Mouse (Mus musculus): Measurements from ENCODE around the gene Ube4b.

DNA sequence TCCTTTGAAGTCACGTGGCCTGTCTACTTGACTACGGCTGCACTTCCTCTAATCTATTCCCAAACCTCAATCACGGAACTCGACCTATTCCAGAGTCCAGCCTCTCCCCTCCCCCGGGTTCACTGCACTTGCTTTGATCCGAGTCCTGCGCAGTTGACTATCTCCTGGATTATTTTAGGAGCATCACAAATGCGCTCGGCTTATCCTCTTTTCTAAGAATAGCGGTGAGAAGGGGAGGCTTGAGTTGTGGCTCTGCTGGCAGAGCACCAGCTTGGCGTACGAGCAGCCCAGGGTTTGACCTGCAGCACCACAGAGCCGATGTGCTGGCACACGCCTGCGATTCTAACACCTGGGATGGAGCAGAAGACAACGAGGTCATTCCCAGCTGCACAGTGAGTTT lies 102.8 kb downstream of the Ube4b start:
- TF ChIP-seq CTCF (IDR thresholded peaks at IDR 0.05) (no peak), EP300 (IDR thresholded peaks at IDR 0.05) (no peak)
